Mouse (Mus musculus) hindbrain, embryonic 11.5 days (tissue): Measurements from ENCODE around the gene Ubxn2a. TPM values are rescaled to one million over a fixed set of nuclear protein-coding genes. Genes with fewer than 3 reads are reported as not detected.

Source experiments
- ATAC-seq: fragments of 200-750 bp; cut with Nextera tagmentation; 2 replicates; pipeline ENCODE4 v1.8.0; 2017; ENCODE audit warnings: mild to moderate bottlenecking, moderate TSS enrichment, moderate library complexity; ENCODE audit not compliant: low FRiP score
- DNase-seq: peaks from one replicate; pipeline ENCODE4 v3.0.0-alpha.2; 2015; ENCODE audit warnings: low spot score
- H3K27ac ChIP-seq: fragments of 300-500 bp; sonication (generic); 2 replicates; pipeline ENCODE4 v1.5.1; 2014; ENCODE audit warnings: mild to moderate bottlenecking, low read depth, low read length
- H3K27me3 ChIP-seq: fragments of 300-500 bp; sonication (generic); 2 replicates; pipeline ENCODE4 v1.6.1; 2014; ENCODE audit warnings: mild to moderate bottlenecking, low read length, moderate library complexity, mixed read lengths; ENCODE audit not compliant: control insufficient read depth, insufficient read depth
- H3K36me3 ChIP-seq: fragments of 300-500 bp; sonication (generic); 2 replicates; pipeline ENCODE4 v1.6.1; 2014; ENCODE audit warnings: mild to moderate bottlenecking, low read length, moderate library complexity, mixed read lengths; ENCODE audit not compliant: control insufficient read depth, insufficient read depth
- H3K4me1 ChIP-seq: fragments of 300-500 bp; sonication (generic); replicated peaks from 2 replicates; pipeline ENCODE4 v1.6.1; 2014; ENCODE audit warnings: low read length, mixed read lengths; ENCODE audit not compliant: control insufficient read depth, insufficient read depth
- H3K4me2 ChIP-seq: fragments of 300-500 bp; sonication (generic); replicated peaks from 2 replicates; pipeline ENCODE4 v1.6.1; 2014; ENCODE audit warnings: mild to moderate bottlenecking, low read depth, low read length
- H3K4me3 ChIP-seq: fragments of 300-500 bp; sonication (generic); 2 replicates; pipeline ENCODE4 v1.5.1; 2014; ENCODE audit warnings: low read depth, low read length
- H3K9ac ChIP-seq: fragments of 300-500 bp; sonication (generic); 2 replicates; pipeline ENCODE4 v1.6.1; 2014; ENCODE audit warnings: low read depth, low read length
- H3K9me3 ChIP-seq: fragments of 300-500 bp; sonication (generic); 2 replicates; pipeline ENCODE4 v1.6.1; 2016; ENCODE audit warnings: low read length; ENCODE audit not compliant: control insufficient read depth
- WGBS: fragments of 180-500 bp; shearing (Covaris S2); extraction: QIAGEN DNeasy Blood & Tissue Kit; methylation state at CpG from one replicate; pipeline ENCODE4 v1.1.7; 2014; 5-methylcytosine and 5-hydroxymethylcytosine counted together
- polyA plus RNA-seq: library from polyadenylated mRNA; unstranded; fragments of >200 nt; fragmentation: Nextera tagmentation; extraction: Ambion mirVana; gene quantifications from 2 replicates; pipeline ENCODE4 v1.2.1, GENCODE M21; 2014

The Ubxn2a gene
- polyA plus RNA-seq, 1 experiment from 2014 or later: 27.8 TPM

DNA sequence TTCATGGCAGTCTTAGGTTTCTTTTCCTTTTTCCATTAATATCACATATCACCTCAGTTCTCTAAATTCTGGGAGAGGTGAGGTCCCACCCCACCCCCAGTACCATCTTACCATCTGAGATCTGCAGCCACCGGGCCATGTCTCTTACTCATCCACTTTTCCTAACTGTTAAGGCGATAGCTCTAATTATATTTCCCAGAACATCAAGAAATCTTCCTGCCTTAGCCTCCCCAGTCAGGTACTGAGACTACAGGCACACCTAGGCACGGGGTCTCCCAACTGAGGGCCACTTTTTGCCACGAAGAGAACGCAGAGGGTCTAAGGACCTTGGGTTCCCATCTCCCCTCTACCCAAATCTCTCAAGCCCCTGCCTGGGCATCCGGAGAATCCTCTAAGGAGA is 34.0 kb downstream of the Ubxn2a start:
- H3K9me3 ChIP-seq: no peaks in the 10 kb centered on the region
- no peak overlapping the region; the same call in 1 of the 2 replicates for H3K4me2 ChIP-seq
- H3K36me3 ChIP-seq: no peaks in the 10 kb centered on the region
- ATAC-seq (no peak), DNase-seq (no peak)
- no peak overlapping the region for H3K4me3 ChIP-seq
- WGBS: 80% methylated on average over 6 of the region's 6 CpGs
- H3K9ac ChIP-seq: no peak overlapping the region
- H3K4me1 ChIP-seq: 0 out of 2 replicates have a peak, but pooled peaks cover 4% of the 10 kb centered on the region
- no peaks in the 10 kb centered on the region for H3K27me3 ChIP-seq
- no peak overlapping the region for H3K27ac ChIP-seq

- H3K4me1 ChIP-seq: 0 out of 2 replicates have a peak, but pooled peaks cover 4% of the 10 kb centered on the region
- H3K9ac ChIP-seq: no peak overlapping the region
- no peak overlapping the region for H3K27ac ChIP-seq
- WGBS: 89% methylated on average over 5 of the region's 5 CpGs
- no peak overlapping the region for H3K4me3 ChIP-seq
- no peak overlapping the region for H3K4me2 ChIP-seq
- H3K9me3 ChIP-seq: no peaks in the 10 kb centered on the region
- no peaks in the 10 kb centered on the region for H3K27me3 ChIP-seq
- H3K36me3 ChIP-seq: no peaks in the 10 kb centered on the region
- DNase-seq: no peak
- no peak for ATAC-seq
Observed at GRCm38 (mm10) chr12:4872983-4873477, 34.5 kb downstream of the Ubxn2a start.

DNA sequence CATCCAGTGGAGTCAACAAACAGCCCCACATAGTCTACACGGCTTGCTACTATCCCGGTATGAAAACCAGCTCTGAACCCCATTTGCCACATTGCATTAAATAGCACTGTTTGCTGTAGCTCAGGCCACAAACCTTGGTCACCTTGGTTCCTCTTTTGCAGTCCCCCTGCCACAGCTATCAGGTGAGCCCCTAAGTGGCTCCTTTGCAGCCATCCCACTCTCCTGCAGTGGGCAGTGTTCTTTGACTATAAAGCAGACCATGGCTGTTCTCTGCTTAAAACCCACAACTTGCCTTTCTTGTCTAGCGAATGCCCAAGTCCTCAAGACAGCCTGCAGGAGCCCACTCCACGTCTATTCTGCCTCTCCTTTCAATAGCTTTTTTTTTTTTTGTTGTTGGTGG is 35.2 kb downstream of the Ubxn2a start:
- H3K4me3 ChIP-seq: no peak overlapping the region
- no peak for DNase-seq
- 55% methylated on average over 4 of the region's 4 CpGs for WGBS

GRCm38 (mm10) chr12:4871260-4871659 is 36.2 kb downstream of the Ubxn2a start:
- Histone ChIP-seq H3K27me3 (no peaks in the 10 kb centered on the region), H3K4me3 (no peak overlapping the region), H3K27ac (no peak overlapping the region), H3K9ac (no peak overlapping the region), H3K9me3 (no peaks in the 10 kb centered on the region), H3K36me3 (no peaks in the 10 kb centered on the region), H3K4me2 (no peak overlapping the region), H3K4me1 (0 out of 2 replicates have a peak, but pooled peaks cover 4% of the 10 kb centered on the region)
- 90% methylated on average over 5 of the region's 5 CpGs for WGBS
- DNase-seq: no peak
- no peak for ATAC-seq

More for the DNA sequence above, 35.2 kb downstream of the Ubxn2a start:
- 0 out of 2 replicates have a peak, but pooled peaks cover 4% of the 10 kb centered on the region for H3K4me1 ChIP-seq
- H3K9me3 ChIP-seq: no peaks in the 10 kb centered on the region
- H3K27me3 ChIP-seq: no peaks in the 10 kb centered on the region
- no peaks in the 10 kb centered on the region for H3K36me3 ChIP-seq
- H3K27ac ChIP-seq: no peak overlapping the region
- H3K9ac ChIP-seq: no peak overlapping the region
- no peak overlapping the region for H3K4me2 ChIP-seq
- no peak for ATAC-seq

DNA sequence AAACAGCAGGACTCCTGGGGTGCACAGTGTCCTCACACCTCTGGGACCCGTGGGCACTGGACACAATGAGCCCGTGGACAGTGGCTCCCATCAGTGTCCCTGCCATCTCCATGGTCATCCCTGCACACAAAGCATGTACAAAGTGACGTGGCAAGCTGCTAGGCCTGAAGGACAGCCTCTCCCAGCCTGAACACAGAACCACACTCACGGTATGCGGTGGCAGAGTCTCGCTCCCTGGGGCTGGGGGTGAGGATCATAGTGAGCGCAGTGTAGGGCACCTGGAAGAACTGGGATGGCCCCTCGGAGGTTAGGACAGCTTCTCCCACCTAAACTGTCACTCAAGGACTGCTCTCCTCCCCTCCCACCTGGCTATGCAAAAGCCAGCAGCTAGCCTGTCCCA is 38.6 kb downstream of the Ubxn2a start:
- DNase-seq (no peak), ATAC-seq (no peak)
- H3K36me3 ChIP-seq: no peaks in the 10 kb centered on the region
- no peak overlapping the region for H3K4me2 ChIP-seq
- no peaks in the 10 kb centered on the region for H3K4me1 ChIP-seq
- no peak overlapping the region for H3K9ac ChIP-seq
- no peak overlapping the region for H3K4me3 ChIP-seq
- H3K27ac ChIP-seq: no peak overlapping the region
- no peaks in the 10 kb centered on the region for H3K27me3 ChIP-seq
- no peaks in the 10 kb centered on the region for H3K9me3 ChIP-seq
- WGBS: 85% methylated on average over 8 of the region's 8 CpGs

DNA sequence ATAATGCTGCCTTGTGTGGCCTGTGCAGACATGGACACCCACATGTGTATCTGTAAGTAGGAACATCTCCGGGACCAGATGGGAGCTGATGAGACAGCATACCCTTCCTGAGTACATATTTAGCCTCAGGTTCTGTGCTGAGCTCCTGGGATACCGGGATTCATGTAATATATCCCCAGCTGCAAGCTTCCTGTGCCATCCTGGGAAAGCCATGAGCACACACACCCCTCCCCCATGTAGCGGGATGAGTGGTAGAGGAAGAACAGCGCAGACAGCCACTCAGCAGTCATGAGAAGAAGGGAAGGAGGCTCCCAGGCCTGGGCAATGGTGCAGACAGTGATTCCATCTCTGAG is 43.2 kb downstream of the Ubxn2a start:
- H3K4me1 ChIP-seq: no peaks in the 10 kb centered on the region
- no peak for DNase-seq
- 0 out of 2 replicates have a peak, but pooled peaks have one; percentile 21 for ATAC-seq
- H3K4me3 ChIP-seq: no peak overlapping the region
- H3K27me3 ChIP-seq: no peaks in the 10 kb centered on the region
- no peaks in the 10 kb centered on the region for H3K9me3 ChIP-seq
- 91% methylated on average over 4 of the region's 4 CpGs for WGBS
- H3K27ac ChIP-seq: no peak overlapping the region
- H3K4me2 ChIP-seq: no peak overlapping the region; the same call in 1 of the 2 replicates
- no peaks in the 10 kb centered on the region for H3K36me3 ChIP-seq
- no peak overlapping the region for H3K9ac ChIP-seq

GRCm38 (mm10) chr12:4863654-4864337 is 43.7 kb downstream of the Ubxn2a start:
- Histone ChIP-seq H3K9me3 (no peaks in the 10 kb centered on the region), H3K36me3 (no peaks in the 10 kb centered on the region), H3K27me3 (no peaks in the 10 kb centered on the region), H3K4me1 (no peaks in the 10 kb centered on the region), H3K9ac (no peak overlapping the region), H3K27ac (no peak overlapping the region), H3K4me3 (no peak overlapping the region), H3K4me2 (no peak overlapping the region)
- 82% methylated on average over 4 of the region's 4 CpGs for WGBS
- DNase-seq: no peak
- no peak for ATAC-seq

DNA sequence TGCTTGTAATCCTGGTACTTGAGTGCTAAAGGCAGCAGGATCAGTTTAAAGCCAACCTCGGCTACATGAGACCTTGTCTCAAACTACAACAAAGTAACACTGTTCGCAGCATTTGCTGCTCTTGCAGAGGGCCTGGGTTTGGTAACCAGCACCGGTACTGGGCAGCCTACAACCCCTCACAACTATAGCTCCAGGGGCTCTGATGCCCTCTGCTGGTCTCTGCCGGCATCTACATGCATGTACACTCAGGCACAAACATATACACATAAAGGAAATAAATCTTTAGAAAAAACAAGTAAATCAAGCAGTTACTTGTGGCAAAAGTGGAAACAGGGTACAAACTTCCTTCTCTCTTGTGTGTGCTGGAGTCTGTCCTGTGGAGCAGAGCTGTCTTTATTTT is 44.8 kb downstream of the Ubxn2a start:
- no peaks in the 10 kb centered on the region for H3K27me3 ChIP-seq
- ATAC-seq: no peak
- H3K27ac ChIP-seq: no peak overlapping the region
- no peak overlapping the region for H3K4me2 ChIP-seq
- DNase-seq: no peak
- 92% methylated on average over 4 of the region's 4 CpGs for WGBS
- H3K36me3 ChIP-seq: no peaks in the 10 kb centered on the region
- H3K4me3 ChIP-seq: no peak overlapping the region
- no peaks in the 10 kb centered on the region for H3K9me3 ChIP-seq
- no peaks in the 10 kb centered on the region for H3K4me1 ChIP-seq
- no peak overlapping the region for H3K9ac ChIP-seq

DNA sequence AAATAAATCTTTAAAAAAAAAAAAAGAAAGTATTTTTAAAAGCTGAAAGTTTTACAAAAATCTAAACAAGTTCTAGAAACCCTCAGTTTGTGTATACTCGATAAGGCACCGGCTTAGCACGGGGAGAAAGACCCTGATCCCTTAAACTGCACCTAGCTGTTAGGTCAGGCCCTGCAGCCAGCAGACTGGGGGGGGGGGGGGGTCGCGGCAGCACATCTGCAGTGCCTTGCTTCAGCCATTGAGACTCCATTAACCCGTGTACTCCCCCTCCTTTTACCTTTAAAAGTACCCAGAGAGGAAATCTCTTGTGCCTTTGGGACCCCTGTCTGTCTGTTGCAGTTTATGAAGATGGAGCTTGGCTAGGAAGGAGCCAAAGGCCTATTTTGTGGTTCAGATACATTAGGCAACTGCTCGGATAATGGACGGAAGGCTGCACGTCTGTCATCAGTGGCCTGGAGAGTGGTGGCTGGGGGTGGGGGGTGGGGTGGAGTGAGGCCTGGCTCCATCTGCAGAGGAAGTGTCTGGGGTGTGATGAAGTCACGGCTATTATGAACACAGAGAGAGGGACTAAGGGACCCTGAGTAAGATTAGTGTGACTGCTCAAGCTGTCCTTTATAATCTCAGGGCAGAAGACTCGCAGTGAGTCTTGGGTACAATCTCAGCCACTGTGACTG is 48.1 kb downstream of the Ubxn2a start:
- peak; percentile 87 for ATAC-seq
- Histone ChIP-seq H3K9ac (no peak overlapping the region), H3K4me2 (no peak overlapping the region), H3K4me1 (no peaks in the 10 kb centered on the region), H3K9me3 (no peaks in the 10 kb centered on the region), H3K27me3 (no peaks in the 10 kb centered on the region), H3K27ac (peak overlapping the region; percentile 71), H3K36me3 (0 out of 2 replicates have a peak, but pooled peaks cover 2% of the 10 kb centered on the region), H3K4me3 (no peak overlapping the region)
- WGBS: 44% methylated on average over 11 of the region's 11 CpGs
- peak; percentile 33 for DNase-seq
